Mouse (Mus musculus) embryonic facial prominence, embryonic 15.5 days (tissue): ENCODE measurements at regions not wholly inside any gene's neighbourhood (a gene's known extent, or its start where the extent isn't known, plus 50 kb on each side); places are given as distances from the start of the nearest gene placed in this dataset.

Source experiments
- ATAC-seq: fragments of 200-750 bp; cut with Nextera tagmentation; 2 replicates; pipeline ENCODE4 v1.8.0; 2017; ENCODE audit warnings: low read depth, moderate TSS enrichment; ENCODE audit not compliant: insufficient number of reproducible peaks, low FRiP score, low TSS enrichment
- H3K27ac ChIP-seq: fragments of 300-500 bp; sonication (generic); replicated peaks from 2 replicates; pipeline ENCODE4 v1.5.1; 2015; ENCODE audit warnings: mild to moderate bottlenecking, inconsistent platforms
- H3K27me3 ChIP-seq: fragments of 300-500 bp; sonication (generic); 2 replicates; pipeline ENCODE4 v1.6.1; 2015; ENCODE audit warnings: inconsistent platforms
- H3K36me3 ChIP-seq: fragments of 300-500 bp; sonication (generic); 2 replicates; pipeline ENCODE4 v1.6.1; 2015; ENCODE audit warnings: mild to moderate bottlenecking, inconsistent platforms
- H3K4me1 ChIP-seq: fragments of 300-500 bp; sonication (generic); 2 replicates; pipeline ENCODE4 v1.6.1; 2015; ENCODE audit warnings: inconsistent platforms
- H3K4me2 ChIP-seq: fragments of 300-500 bp; sonication (generic); replicated peaks from 2 replicates; pipeline ENCODE4 v1.6.1; 2015; ENCODE audit warnings: mild to moderate bottlenecking, inconsistent platforms
- H3K4me3 ChIP-seq: fragments of 300-500 bp; sonication (generic); replicated peaks from 2 replicates; pipeline ENCODE4 v1.5.1; 2015; ENCODE audit warnings: mild to moderate bottlenecking, inconsistent platforms
- H3K9ac ChIP-seq: fragments of 300-500 bp; sonication (generic); 2 replicates; pipeline ENCODE4 v1.6.1; 2015; ENCODE audit warnings: inconsistent platforms
- H3K9me3 ChIP-seq: fragments of 300-500 bp; sonication (generic); replicated peaks from 2 replicates; pipeline ENCODE4 v1.6.1; 2016; ENCODE audit warnings: inconsistent platforms
- WGBS: fragments of 180-500 bp; shearing (Covaris S2); methylation state at CpG from one replicate; pipeline ENCODE4 v1.1.7; 2015; 5-methylcytosine and 5-hydroxymethylcytosine counted together

DNA sequence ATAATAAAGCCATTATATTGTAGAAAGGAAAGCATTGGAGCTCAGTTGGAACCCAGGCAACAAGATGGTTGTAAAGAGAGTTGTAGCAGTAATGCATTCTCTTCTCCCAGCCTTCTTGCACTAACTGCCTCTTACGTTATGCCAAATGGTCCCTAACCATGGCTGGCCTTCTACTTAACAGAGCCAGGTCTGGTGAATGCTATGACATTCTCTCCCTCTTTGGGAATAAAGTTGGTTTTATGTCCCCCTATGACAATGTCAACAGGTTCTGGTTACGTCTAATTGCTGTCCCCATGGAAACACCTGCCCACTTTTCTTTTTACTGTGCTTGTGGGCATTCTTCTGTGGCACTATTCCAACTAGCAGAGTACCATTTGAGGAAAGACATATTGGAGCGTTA lies 126.4 kb upstream of the Npvf start:
- Histone ChIP-seq H3K4me1 (peaks cover 15% of the 10 kb centered on the region; the same call in 1 of the 2 replicates), H3K4me2 (no peak overlapping the region), H3K9me3 (no peaks in the 10 kb centered on the region), H3K36me3 (no peaks in the 10 kb centered on the region), H3K4me3 (no peak overlapping the region), H3K27ac (no peak overlapping the region), H3K27me3 (no peaks in the 10 kb centered on the region), H3K9ac (no peak overlapping the region)
- ATAC-seq = no peak
- WGBS = 70% methylated on average over 3 of the region's 3 CpGs

DNA sequence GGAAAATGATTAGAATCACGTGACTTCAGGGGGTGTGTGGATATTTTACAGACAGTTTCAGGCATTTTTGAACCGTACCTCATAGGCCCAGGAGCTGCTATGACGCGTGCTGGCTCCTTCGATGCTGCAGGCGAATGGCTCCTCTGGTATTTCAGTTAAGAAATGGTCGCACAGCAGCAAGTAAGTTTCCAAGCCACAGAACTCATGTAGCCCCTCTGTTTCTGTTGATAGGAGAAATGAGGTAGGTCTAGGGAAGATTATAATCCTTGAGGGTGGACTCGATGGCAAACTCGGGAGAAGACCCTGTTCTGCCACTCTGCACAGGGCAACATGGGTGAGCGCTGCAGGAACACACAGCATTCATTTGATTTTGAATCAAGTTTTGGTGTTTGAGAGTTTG lies 127.0 kb upstream of the Npvf start:
- WGBS = 69% methylated on average over 10 of the region's 10 CpGs
- Histone ChIP-seq H3K36me3 (no peaks in the 10 kb centered on the region), H3K9ac (no peak overlapping the region), H3K9me3 (no peaks in the 10 kb centered on the region), H3K4me1 (peaks cover 12% of the 10 kb centered on the region; the same call in 1 of the 2 replicates), H3K4me3 (no peak overlapping the region), H3K27me3 (no peaks in the 10 kb centered on the region), H3K4me2 (no peak overlapping the region), H3K27ac (no peak overlapping the region)
- no peak for ATAC-seq

DNA sequence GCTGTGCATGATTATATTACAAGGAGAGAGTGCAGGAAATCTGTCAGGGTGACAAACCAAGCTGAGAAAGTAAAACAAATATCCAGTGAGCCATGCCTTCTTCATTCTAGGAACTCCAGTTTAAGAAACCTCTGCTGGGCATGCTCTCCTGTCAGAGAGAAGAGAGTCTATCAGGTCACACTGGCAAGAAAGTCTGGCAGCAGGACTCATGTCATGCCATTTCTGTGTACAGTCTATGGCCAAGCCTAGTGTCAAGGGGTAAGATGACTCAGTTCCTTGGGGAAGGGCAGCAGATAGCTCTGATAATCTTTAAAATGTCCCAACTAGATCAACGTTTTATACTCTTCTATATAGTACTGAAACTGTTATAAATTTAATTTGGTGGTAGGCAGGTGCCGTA lies 128.0 kb upstream of the Npvf start:
- H3K4me3 ChIP-seq = no peak overlapping the region
- H3K4me2 ChIP-seq = no peak overlapping the region
- WGBS = 81% methylated on average over 2 of the region's 2 CpGs
- no peak overlapping the region for H3K27ac ChIP-seq
- no peaks in the 10 kb centered on the region for H3K9me3 ChIP-seq
- H3K9ac ChIP-seq = no peak overlapping the region
- H3K27me3 ChIP-seq = no peaks in the 10 kb centered on the region
- H3K4me1 ChIP-seq = peaks cover 5% of the 10 kb centered on the region; the same call in 1 of the 2 replicates
- no peak for ATAC-seq
- no peaks in the 10 kb centered on the region for H3K36me3 ChIP-seq

DNA sequence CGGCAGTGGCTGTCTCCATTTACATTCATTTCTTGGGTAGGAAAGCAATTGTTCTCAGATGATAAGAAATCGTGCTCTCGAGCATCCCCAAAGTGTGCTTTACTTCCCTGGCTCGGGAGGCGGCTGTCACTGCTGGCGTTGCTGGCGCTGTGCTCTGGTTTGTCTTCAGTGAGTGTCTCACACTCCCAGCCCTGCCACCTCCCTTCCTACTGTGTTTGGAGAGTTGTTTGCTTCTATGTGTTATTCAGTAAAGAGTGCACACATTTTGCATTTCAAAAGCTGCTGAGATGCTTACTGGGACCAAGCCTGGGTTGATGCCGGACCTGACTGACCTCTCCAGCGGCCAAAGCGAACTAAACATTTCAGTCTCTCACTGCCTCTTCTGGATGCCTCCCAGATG lies 129.3 kb upstream of the Npvf start:
- H3K4me2 ChIP-seq = no peak overlapping the region
- H3K9ac ChIP-seq = no peak overlapping the region
- ATAC-seq = no peak
- WGBS = 81% methylated on average over 10 of the region's 10 CpGs
- H3K4me1 ChIP-seq = no peaks in the 10 kb centered on the region
- no peaks in the 10 kb centered on the region for H3K9me3 ChIP-seq
- no peaks in the 10 kb centered on the region for H3K27me3 ChIP-seq
- H3K36me3 ChIP-seq = no peaks in the 10 kb centered on the region
- no peak overlapping the region for H3K4me3 ChIP-seq
- no peak overlapping the region for H3K27ac ChIP-seq

DNA sequence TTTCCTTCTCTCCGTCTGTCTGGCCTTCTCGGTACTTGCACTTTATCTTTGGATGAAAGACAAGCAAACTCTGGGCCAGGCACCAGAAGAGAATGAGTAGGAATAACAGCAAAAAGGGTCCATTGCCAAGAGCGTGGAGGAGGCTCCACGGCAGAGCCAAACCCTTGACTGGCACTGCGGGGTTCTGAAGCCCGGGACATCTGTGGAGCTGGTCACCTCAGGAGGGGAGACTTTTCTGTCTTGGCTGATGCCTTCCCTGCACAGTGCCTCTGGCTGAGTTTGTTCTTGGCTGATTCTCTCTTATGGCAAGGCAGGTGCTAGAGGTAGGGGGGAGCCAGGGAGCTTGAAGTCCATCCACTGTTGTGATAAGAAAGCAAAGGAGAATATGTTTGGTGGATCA lies 130.1 kb upstream of the Npvf start:
- H3K4me3 ChIP-seq = no peak overlapping the region
- H3K9ac ChIP-seq = no peak overlapping the region
- H3K27ac ChIP-seq = no peak overlapping the region
- H3K4me1 ChIP-seq = no peaks in the 10 kb centered on the region
- no peak overlapping the region for H3K4me2 ChIP-seq
- H3K9me3 ChIP-seq = no peaks in the 10 kb centered on the region
- no peaks in the 10 kb centered on the region for H3K27me3 ChIP-seq
- 90% methylated on average over 6 of the region's 6 CpGs for WGBS
- H3K36me3 ChIP-seq = no peaks in the 10 kb centered on the region
- no peak for ATAC-seq

DNA sequence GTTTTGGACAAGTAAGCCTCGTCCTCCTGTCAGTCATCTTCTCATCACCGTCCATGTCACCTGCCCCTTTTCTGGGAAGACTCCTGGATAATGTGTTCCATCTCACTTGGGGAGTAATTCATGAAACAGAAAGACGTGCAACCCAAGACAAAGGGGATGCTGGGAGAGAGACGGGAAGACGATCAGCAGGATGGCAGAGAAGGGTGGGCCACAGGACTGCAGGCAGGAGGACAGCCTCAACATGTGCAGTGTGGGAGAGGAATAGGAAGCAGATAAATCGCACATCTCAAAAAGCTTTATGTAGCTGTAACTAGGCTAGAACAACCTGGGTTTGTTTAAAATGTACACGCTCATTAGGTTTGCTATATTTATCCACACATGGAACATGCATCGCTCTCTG lies 133.4 kb upstream of the Npvf start:
- H3K27me3 ChIP-seq = no peaks in the 10 kb centered on the region
- 90% methylated on average over 8 of the region's 8 CpGs for WGBS
- no peak overlapping the region for H3K4me2 ChIP-seq
- H3K27ac ChIP-seq = no peak overlapping the region
- no peaks in the 10 kb centered on the region for H3K36me3 ChIP-seq
- no peak for ATAC-seq
- H3K4me3 ChIP-seq = no peak overlapping the region
- H3K9ac ChIP-seq = no peak overlapping the region
- H3K9me3 ChIP-seq = no peaks in the 10 kb centered on the region
- 0 out of 2 replicates have a peak, but pooled peaks cover 4% of the 10 kb centered on the region for H3K4me1 ChIP-seq

DNA sequence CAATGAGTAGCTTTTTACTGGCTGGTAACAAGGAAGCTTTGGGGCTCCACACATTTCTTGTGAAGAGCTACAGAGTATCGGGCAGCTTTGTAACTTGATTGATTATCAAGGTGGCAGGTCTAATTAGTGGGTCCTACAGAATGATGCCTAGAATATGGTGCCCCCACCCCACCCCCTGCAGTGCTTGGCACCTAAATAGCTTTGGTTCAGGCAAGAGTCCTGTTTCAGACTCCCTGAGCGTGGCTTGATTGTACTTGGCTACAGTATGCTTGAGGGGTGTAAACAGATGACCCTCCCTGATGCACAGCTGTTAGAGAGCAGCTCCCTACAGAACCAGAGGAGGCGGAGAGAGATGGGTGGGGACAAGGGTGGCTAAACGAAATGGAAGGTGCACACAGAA lies 145.7 kb upstream of the Npvf start:
- Histone ChIP-seq H3K9me3 (no peaks in the 10 kb centered on the region), H3K27me3 (peaks cover 3% of the 10 kb centered on the region; the same call in 1 of the 2 replicates), H3K4me2 (no peak overlapping the region), H3K27ac (no peak overlapping the region), H3K36me3 (no peaks in the 10 kb centered on the region), H3K4me1 (peaks cover 17% of the 10 kb centered on the region), H3K4me3 (no peak overlapping the region), H3K9ac (no peak overlapping the region)
- 58% methylated on average over 4 of the region's 4 CpGs for WGBS
- ATAC-seq = peak; percentile 55; the same call in 1 of the 2 replicates

DNA sequence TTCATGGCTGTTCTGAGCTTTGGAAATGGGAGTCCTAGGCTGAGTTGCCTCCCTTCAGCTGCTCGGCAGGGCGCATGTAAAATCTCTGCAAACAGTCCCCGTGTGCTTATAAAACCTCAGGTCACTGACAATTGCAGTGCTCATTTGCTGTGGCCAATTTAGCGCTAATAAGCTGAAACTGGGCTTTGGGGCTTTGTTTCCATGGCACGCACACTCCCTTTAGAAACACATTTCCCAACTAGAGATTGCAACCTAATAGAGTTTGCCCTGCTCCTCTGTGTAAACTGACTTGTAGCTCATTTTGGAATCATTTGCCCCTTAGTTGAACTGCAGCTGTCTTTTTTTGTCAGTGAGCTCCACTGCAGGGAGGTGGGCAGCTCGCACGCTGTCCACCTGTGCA lies 148.7 kb upstream of the Npvf start:
- 58% methylated on average over 7 of the region's 7 CpGs for WGBS
- no peak overlapping the region for H3K4me2 ChIP-seq
- no peak overlapping the region for H3K9ac ChIP-seq
- H3K4me1 ChIP-seq = peaks cover 30% of the 10 kb centered on the region
- H3K36me3 ChIP-seq = no peaks in the 10 kb centered on the region
- H3K4me3 ChIP-seq = no peak overlapping the region
- H3K27ac ChIP-seq = no peak overlapping the region
- peaks cover 3% of the 10 kb centered on the region; the same call in 1 of the 2 replicates for H3K27me3 ChIP-seq
- ATAC-seq = no peak
- H3K9me3 ChIP-seq = no peaks in the 10 kb centered on the region

DNA sequence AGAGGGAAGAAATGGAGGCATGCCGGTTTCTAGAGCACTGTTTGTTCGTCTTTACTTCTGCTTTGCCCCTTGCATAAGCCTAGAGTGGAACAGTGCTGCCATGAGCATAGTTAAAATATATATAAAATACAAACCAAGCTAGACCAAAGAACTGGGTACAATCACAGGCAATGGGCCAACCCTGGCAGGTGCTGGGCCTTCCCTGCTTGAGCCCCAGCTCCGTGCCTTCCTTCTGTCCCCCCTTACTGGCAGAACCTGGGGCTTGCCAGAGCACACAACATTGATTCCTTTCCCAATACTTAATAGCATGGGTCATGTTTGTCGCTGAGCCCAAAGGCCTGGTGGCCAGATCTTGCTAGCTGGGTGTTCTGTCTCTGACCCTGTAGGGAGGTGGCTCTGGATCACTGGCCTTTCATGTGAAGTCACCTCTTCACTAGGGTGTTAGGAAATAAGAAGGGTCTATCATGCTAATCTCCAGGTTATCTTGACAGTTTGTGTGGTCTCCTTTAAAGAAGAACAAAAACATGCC lies 150.3 kb upstream of the Npvf start:
- H3K4me1 ChIP-seq = peaks cover 43% of the 10 kb centered on the region
- H3K27me3 ChIP-seq = peaks cover 3% of the 10 kb centered on the region; the same call in 1 of the 2 replicates
- ATAC-seq = no peak
- no peak overlapping the region for H3K4me2 ChIP-seq
- no peak overlapping the region for H3K4me3 ChIP-seq
- H3K9ac ChIP-seq = no peak overlapping the region
- H3K27ac ChIP-seq = no peak overlapping the region
- no peaks in the 10 kb centered on the region for H3K9me3 ChIP-seq
- H3K36me3 ChIP-seq = no peaks in the 10 kb centered on the region
- WGBS = 84% methylated on average over 4 of the region's 4 CpGs

DNA sequence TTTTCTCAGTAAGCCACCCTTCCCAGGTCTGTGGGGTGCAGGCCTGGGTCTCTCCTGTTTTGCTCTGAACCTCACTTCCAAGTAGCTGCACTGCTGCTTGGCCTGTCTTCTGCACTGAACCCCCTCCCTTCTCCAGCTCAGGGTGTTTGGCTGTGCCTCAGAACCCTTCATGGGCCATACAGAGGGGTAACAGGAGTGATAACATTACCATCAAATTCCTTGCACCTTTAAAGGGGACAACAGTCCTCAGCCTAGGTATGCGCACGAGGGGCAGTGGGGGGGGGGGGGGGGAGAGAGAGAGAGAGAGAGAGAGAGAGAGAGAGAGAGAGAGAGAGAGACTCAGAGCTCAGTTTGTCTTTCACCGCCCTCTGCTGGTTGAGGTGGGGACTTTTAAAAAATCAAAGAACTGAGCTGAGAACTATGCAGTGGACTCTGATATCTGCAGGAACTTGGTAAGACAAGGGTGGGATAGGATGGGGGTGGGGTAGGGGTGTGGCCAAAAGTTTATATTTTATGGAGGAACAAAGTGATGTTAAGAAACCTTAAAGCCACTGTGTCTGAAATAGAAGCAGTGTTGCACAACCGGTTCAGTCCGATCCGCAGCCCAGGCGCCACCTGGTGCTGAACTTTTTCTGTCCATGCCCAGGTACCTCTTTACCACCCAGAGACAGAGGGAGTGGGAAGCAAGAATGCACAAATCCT lies 152.3 kb upstream of the Npvf start:
- Histone ChIP-seq H3K27ac (peak overlapping the region; percentile 89), H3K9ac (no peak overlapping the region), H3K36me3 (no peaks in the 10 kb centered on the region), H3K9me3 (no peaks in the 10 kb centered on the region), H3K27me3 (no peaks in the 10 kb centered on the region), H3K4me3 (no peak overlapping the region), H3K4me1 (peaks cover 51% of the 10 kb centered on the region), H3K4me2 (no peak overlapping the region)
- 18% methylated on average over 7 of the region's 7 CpGs for WGBS
- ATAC-seq = peak; percentile 48

DNA sequence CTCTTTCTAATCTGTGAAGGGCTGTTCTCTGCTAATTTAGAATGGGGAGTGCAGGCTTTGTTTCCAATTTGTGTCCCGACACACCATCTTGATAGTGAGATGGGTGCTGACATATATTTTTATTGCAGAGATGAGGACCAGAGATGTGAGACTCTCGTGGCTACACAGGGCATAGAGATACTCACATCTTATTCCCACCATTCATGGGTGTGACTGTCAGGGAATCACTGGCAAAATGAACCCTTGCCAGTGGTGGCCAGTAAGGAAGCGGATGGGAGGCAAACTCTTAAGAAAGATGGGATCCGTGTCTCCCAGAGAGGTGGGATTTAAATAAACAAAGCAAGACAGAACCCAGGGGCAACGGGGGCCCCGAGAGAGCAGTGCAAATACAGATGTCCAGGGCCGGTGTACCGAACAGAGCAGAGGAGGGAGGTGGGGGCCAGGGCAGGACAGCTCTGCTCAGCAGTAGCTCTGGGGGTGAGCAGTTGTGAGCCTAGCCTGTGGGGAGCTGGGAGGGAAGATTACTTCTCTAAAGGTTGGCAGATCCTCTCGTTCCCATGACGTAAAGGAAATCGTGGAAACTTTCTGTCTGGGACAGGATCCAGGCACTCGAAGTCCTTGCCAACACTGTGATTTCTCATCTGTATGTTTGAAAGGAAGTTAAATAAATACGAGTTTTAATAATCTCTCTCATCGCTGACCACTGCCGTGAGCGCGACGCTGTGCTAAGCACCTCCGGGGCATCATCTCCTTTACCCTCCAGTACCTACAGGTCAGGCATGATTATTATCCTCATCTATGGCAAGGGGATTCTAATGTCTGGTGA lies 153.2 kb upstream of the Npvf start:
- Histone ChIP-seq H3K27ac (peak overlapping the region; percentile 89), H3K4me1 (peaks cover 59% of the 10 kb centered on the region), H3K9ac (no peak overlapping the region), H3K36me3 (no peaks in the 10 kb centered on the region), H3K9me3 (no peaks in the 10 kb centered on the region), H3K27me3 (no peaks in the 10 kb centered on the region), H3K4me2 (peak overlapping the region; percentile 31), H3K4me3 (no peak overlapping the region)
- ATAC-seq = peak; percentile 73
- 49% methylated on average over 19 of the region's 19 CpGs for WGBS
